Mouse (Mus musculus) E14TG2a.4 (cell line): ENCODE data around the gene Iqcj.

Experiments
- CTCF ChIP-seq: conservative IDR thresholded peaks from 2 replicates; pipeline ENCODE4 v1.5.1; 2014; ENCODE audit warnings: low read length
- NANOG ChIP-seq: IDR thresholded peaks from 2 replicates; pipeline ENCODE4 v1.6.1; 2014; ENCODE audit warnings: borderline replicate concordance, low read length, mixed read lengths
- POU5F1 ChIP-seq: IDR thresholded peaks from 2 replicates; pipeline ENCODE4 v1.6.1; 2014; ENCODE audit warnings: low read length, borderline replicate concordance

- TF ChIP-seq CTCF (no peak), POU5F1 (no peak), NANOG (no peak)
These were observed 204.9 kb downstream of the Iqcj start for GRCm38 (mm10) chr3:68096724-68097431.
